10 mouse cellular contexts compared by ENCODE assay signal in the genomic region with DNA sequence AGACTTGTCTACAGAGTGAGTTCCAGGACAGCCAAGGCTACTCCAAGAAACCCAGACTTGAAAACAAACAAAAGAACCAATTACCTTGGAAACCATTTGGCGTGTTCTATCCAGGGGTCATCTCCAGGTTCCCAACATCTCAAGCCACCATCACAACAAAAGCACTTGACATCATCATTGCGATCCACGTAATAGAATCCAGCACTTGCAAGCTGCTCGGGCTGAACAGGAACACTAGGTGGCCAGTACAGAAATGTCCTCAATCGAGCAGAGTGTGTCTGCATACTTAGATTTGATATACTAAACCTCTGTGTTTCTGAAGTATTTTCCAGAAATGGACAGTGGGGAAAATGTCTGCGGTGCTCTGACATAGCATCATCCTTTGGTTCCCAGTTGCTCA. TPM values are rescaled to one million over a fixed set of nuclear protein-coding genes. Genes with fewer than 3 reads are reported as not detected.
DNase-seq lines count a peak whose midpoint lies in the region; ATAC-seq and TF ChIP-seq lines count a peak whose summit lies in the region.
"Had no signal": no experiment of that assay in that cellular context is flagged by ENCODE, and none has a peak within 500 bp of the region (broad histone marks: within the 10 kb centered on the region; RNA-seq: fewer than 3 reads in every experiment).

No protein-coding gene starts in this region.

- H3K27ac ChIP-seq in heart, postnatal 0 days (ENCODE audit: low read depth) = no peak overlapping the region
- no peak overlapping the region for H3K27ac ChIP-seq in intestine, postnatal 0 days (ENCODE audit: low read depth, low read length)
- H3K27ac ChIP-seq: macrophage had no signal

- no peak for ATAC-seq in heart, postnatal 0 days (ENCODE audit: insufficient read depth, low read depth)
- ATAC-seq in intestine, postnatal 0 days = no peak

- H3K4me2 ChIP-seq in heart, postnatal 0 days (ENCODE audit: low read depth, low read length) = peak overlapping the region; percentile 19
- 0 out of 2 replicates have a peak overlapping the region, but pooled peaks have one; percentile 18 for H3K4me2 ChIP-seq in intestine, postnatal 0 days (replicated peaks; ENCODE audit: low read depth)

- 71% methylated on average over 6 of the region's 6 CpGs for WGBS in heart, postnatal 0 days
- 82% methylated on average over 6 of the region's 6 CpGs for WGBS in intestine, postnatal 0 days

- peaks cover 24% of the 10 kb centered on the region for H3K4me1 ChIP-seq in heart, postnatal 0 days (ENCODE audit: control insufficient read depth, insufficient read depth)
- H3K4me1 ChIP-seq in intestine, postnatal 0 days (replicated peaks; ENCODE audit: control insufficient read depth, insufficient read depth, low read length) = no peaks in the 10 kb centered on the region; the same call in 1 of the 2 replicates

- TF ChIP-seq CTCF in heart, postnatal 0 days (IDR thresholded peaks at IDR 0.05; ENCODE audit: low read depth) = no peak
- TF ChIP-seq CTCF in intestine, postnatal 0 days (IDR thresholded peaks at IDR 0.05; ENCODE audit: low read depth) = peak; percentile 16; the same call in 1 of the 2 replicates

- H3K9me3 ChIP-seq in heart, postnatal 0 days (replicated peaks; ENCODE audit: control insufficient read depth, low read length) = no peaks in the 10 kb centered on the region
- H3K9me3 ChIP-seq in intestine, postnatal 0 days (ENCODE audit: control insufficient read depth) = no peaks in the 10 kb centered on the region

- H3K27me3 ChIP-seq in heart, postnatal 0 days (ENCODE audit: control insufficient read depth, insufficient read depth, low read length) = no peaks in the 10 kb centered on the region
- H3K27me3 ChIP-seq in intestine, postnatal 0 days (replicated peaks; ENCODE audit: control insufficient read depth, insufficient read depth, low read length) = no peaks in the 10 kb centered on the region

- H3K36me3 ChIP-seq in heart, postnatal 0 days (replicated peaks; ENCODE audit: control insufficient read depth, insufficient read depth, low read length) = peaks cover 13% of the 10 kb centered on the region
- H3K36me3 ChIP-seq in intestine, postnatal 0 days (ENCODE audit: control insufficient read depth, insufficient read depth) = peaks cover 11% of the 10 kb centered on the region; the same call in 1 of the 2 replicates

- DNase-seq in heart, postnatal 0 days (ENCODE audit: low spot score) = no peak
- no peak for DNase-seq in heart, adult 8-10 months (ENCODE audit: low spot score)
- DNase-seq in 416B (ENCODE audit: low read depth) (peak; percentile 36), ZHBTc4 (ENCODE audit: low read depth, low spot score) (peak; percentile 22)
- DNase-seq in spleen, adult 12 weeks (ENCODE audit: low spot score) = no peak
- DNase-seq in right cerebral cortex, postnatal 10 days (ENCODE audit: low spot score in 2 of 2) = no peak
- no peak for DNase-seq in urinary bladder, postnatal 14 days (ENCODE audit: low spot score)
- DNase-seq: gastrocnemius, postnatal 14 days had no signal

- no peak overlapping the region for H3K4me3 ChIP-seq in heart, postnatal 0 days (ENCODE audit: low read depth, low read length)
- H3K4me3 ChIP-seq in intestine, postnatal 0 days (ENCODE audit: low read depth, low read length) = no peak overlapping the region

- TF ChIP-seq EP300 in heart, postnatal 0 days (IDR thresholded peaks at IDR 0.05; ENCODE audit: low read depth) = no peak

- H3K9ac ChIP-seq in heart, postnatal 0 days (replicated peaks; ENCODE audit: low read depth, low read length) = no peak overlapping the region; the same call in 1 of the 2 replicates
- H3K9ac ChIP-seq in intestine, postnatal 0 days (ENCODE audit: low read depth, low read length) = no peak overlapping the region

RNA-seq across cellular contexts. Expression of gene Birc2, which starts 3.4 kb away (rescaled TPM):
- total RNA-seq in heart, postnatal 0 days (2014; rRNA removed; ENCODE audit: low replicate concordance) = 26.8 and 32.8 TPM in 2 replicates
- polyA plus RNA-seq in heart, postnatal 0 days (2015; fragmentation: Nextera tagmentation; extraction: Ambion mirVana) = 21.3 and 23.0 TPM in 2 replicates
- 10 to 100 TPM; 22.5 to 26.4 (median 25.4) TPM for total RNA-seq in heart, adult 8-10 months (2022)
- polyA plus RNA-seq in intestine, postnatal 0 days (2015; fragmentation: Nextera tagmentation; extraction: Ambion mirVana) = 18.4 and 18.5 TPM in 2 replicates

RNA-seq across cellular contexts. Expression of gene Birc3, which starts 39.6 kb away (rescaled TPM):
- total RNA-seq in heart, postnatal 0 days (2014; rRNA removed; ENCODE audit: low replicate concordance) = 7.1 and 7.2 TPM in 2 replicates
- 3.9 and 4.4 TPM in 2 replicates for polyA plus RNA-seq in heart, postnatal 0 days (2015; fragmentation: Nextera tagmentation; extraction: Ambion mirVana)
- total RNA-seq in heart, adult 8-10 months (2022) = 10 to 100 TPM in 3 of 4 experiments, 1 to 10 TPM in 1; 8.0 to 11.3 (median 10.9) TPM
- polyA plus RNA-seq in intestine, postnatal 0 days (2015; fragmentation: Nextera tagmentation; extraction: Ambion mirVana) = 8.2 and 8.6 TPM in 2 replicates

Comparison
In these comparisons a context has a peak if more than half of its experiments do, and no peak if none do; other contexts are left out.
1. DNase-seq: peak in 416B (single experiment) and ZHBTc4 (single experiment); none in heart, postnatal 0 days (single experiment), heart, adult 8-10 months (single experiment), spleen, adult 12 weeks (single experiment), right cerebral cortex, postnatal 10 days (0 of 2) and urinary bladder, postnatal 14 days (single experiment).